Mouse (Mus musculus) embryonic fibroblast, embryonic 13.5 days (primary cell): Measurements from ENCODE around the gene Eif3g. TPM values are rescaled to one million over a fixed set of nuclear protein-coding genes. Genes with fewer than 3 reads are reported as not detected.

Experiments used
- H3K27ac ChIP-seq: 2 replicates; pipeline ENCODE4 v1.5.1; 2012; ENCODE audit warnings: low read length, control low read depth, inconsistent platforms; ENCODE audit not compliant: insufficient read depth
- H3K4me1 ChIP-seq: 2 replicates; pipeline ENCODE4 v1.6.1; 2011; ENCODE audit warnings: low read length; ENCODE audit not compliant: control insufficient read depth, insufficient read depth
- H3K4me3 ChIP-seq: 2 replicates; pipeline ENCODE4 v1.5.1; 2011; ENCODE audit warnings: mild to moderate bottlenecking, control low read depth, low read length; ENCODE audit not compliant: insufficient read depth
- CTCF ChIP-seq: IDR thresholded peaks from 2 replicates; pipeline ENCODE4 v1.5.1; 2011; ENCODE audit warnings: mild to moderate bottlenecking, control low read depth, low read length, moderate library complexity, borderline replicate concordance; ENCODE audit not compliant: insufficient read depth
- POLR2A ChIP-seq: IDR thresholded peaks from 2 replicates; pipeline ENCODE4 v1.6.1; 2011; ENCODE audit warnings: low read depth, mild to moderate bottlenecking, control low read depth, low read length, moderate library complexity
- polyA plus RNA-seq: library from polyadenylated mRNA; stranded (reverse); fragments of >200 nt; gene quantifications from 2 replicates; pipeline ENCODE4 v1.2.4, GENCODE M21; 2011; ENCODE audit warnings: low read depth; ENCODE audit not compliant: missing spikeins, insufficient read length

Eif3g gene
- polyA plus RNA-seq, 1 experiment = 107 TPM

DNA sequence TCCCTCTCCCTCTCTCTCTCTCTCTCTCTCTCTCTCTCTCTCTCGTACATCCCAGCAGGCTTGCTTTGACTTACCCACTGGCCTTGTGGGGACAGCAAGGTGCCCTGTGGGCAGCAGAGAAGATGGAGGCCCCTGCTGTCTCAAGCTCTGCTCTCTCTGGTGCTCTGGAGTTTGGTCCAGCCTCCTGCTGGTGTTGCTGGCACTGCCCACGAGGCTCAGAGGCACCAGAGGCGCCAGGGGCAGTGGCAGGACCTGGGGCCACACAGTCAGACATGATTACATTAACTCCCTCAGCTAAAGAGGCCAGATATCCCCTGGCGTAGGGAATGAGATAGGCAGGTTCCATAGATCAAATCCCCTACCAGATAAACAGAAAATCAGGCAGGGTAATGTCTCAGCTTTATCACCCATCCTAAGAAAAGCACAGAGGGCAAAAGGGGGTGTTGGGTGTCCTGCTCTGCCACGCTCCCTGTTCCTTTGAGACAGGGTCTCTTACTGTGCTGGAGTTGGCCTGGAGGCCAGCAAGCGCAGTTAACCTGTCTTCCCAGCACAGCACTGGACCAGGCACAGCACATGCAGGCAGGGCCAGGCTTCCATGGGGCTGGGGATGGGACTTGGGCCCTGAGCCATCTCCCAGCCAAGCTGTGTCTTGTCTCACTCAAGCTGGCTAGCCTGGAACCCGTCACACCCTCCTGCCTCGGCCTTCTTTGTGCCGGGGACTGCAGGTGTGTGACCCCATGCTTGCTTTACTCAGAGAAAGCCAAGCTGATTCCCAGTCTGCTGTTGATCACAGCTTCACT is 21.9 kb downstream of the Eif3g start:
- no peak overlapping the region for H3K4me3 ChIP-seq
- no peak for TF ChIP-seq CTCF
- no peak for TF ChIP-seq POLR2A
- peak overlapping the region; percentile 97; the same call in 1 of the 2 replicates for H3K27ac ChIP-seq
- peaks cover 2% of the 10 kb centered on the region; the same call in 1 of the 2 replicates for H3K4me1 ChIP-seq

DNA sequence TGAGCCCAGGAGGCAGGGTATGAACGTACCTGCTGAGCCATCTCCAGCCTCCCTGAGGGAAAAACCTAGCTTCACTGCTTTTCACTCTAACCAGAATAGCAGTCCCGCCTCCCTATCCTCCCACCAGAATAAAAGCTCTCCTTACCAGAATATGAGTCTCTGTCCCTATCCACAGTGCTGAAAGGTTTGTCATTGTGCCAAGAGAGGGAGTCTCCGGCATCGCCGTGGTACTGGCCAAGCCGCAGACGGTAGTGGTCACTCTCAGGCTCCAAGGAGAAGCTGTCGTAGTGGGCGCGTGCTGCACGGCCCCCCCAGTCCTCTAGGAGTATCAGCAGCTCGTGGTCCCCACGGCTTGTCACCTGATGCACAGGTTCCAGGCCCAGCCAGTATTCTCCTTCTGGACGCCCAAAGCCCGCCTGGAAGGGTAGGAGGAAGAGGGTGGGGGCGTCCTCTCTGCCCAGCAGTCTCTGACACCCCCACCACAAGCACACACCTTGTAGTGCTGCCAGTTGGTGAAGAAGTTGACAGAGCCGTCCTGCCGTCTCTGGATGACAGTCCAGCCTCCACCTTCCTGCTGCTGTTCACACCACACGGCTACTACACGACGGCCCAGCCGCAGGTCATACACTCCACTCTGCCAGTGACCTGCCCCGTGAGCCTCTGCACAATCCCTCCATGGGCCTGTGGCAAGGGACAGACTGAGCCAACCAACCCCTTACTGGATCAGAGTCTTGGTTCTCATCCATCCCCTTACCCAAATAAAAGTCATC is 23.2 kb downstream of the Eif3g start:
- no peak overlapping the region for H3K4me3 ChIP-seq
- peaks cover 2% of the 10 kb centered on the region; the same call in 1 of the 2 replicates for H3K4me1 ChIP-seq
- no peak overlapping the region for H3K27ac ChIP-seq
- TF ChIP-seq CTCF = no peak
- TF ChIP-seq POLR2A = no peak

DNA sequence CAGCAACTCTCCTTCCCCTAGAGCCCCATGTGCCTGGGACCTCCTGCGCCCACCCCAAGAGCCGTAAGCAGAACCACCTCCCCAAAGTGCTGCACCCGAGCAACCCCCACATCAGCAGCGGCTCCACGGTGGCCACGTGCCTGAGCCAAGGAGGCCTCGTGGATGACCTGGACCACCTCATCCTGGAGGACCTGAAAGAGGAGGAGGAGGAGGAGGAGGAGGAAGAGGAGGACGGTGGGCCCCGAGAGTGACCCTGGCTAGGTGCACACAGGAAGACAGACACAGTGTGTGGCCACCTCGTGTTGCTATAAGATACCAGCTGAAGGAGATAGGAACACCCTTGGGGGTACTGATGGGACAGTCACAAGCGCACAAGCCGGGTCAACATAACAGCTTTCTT is 24.9 kb downstream of the Eif3g start:
- no peak overlapping the region for H3K4me3 ChIP-seq
- peaks cover 2% of the 10 kb centered on the region; the same call in 1 of the 2 replicates for H3K4me1 ChIP-seq
- TF ChIP-seq POLR2A = no peak
- no peak for TF ChIP-seq CTCF
- no peak overlapping the region for H3K27ac ChIP-seq

DNA sequence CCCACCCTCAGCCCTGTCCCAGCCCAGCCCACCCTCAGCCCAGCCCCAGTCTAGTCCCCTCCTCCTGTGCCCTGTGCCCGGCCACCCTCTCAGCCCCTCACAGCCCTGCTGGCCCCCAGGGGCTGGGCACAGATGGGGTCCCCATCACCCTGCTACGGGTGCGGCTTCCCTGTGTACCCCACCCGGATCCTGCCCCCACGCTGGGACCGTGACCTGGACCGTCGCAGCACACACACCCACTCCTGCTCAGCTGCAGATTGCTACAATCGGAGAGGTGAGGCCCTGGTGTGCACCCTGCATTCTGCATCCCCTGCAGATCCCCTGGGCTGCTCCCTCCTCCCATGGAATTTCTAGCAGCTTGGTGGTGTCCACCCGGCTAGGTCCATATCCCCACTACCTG is 25.4 kb downstream of the Eif3g start:
- TF ChIP-seq POLR2A (no peak), CTCF (no peak)
- peaks cover 2% of the 10 kb centered on the region; the same call in 1 of the 2 replicates for H3K4me1 ChIP-seq
- H3K27ac ChIP-seq = no peak overlapping the region
- no peak overlapping the region for H3K4me3 ChIP-seq

DNA sequence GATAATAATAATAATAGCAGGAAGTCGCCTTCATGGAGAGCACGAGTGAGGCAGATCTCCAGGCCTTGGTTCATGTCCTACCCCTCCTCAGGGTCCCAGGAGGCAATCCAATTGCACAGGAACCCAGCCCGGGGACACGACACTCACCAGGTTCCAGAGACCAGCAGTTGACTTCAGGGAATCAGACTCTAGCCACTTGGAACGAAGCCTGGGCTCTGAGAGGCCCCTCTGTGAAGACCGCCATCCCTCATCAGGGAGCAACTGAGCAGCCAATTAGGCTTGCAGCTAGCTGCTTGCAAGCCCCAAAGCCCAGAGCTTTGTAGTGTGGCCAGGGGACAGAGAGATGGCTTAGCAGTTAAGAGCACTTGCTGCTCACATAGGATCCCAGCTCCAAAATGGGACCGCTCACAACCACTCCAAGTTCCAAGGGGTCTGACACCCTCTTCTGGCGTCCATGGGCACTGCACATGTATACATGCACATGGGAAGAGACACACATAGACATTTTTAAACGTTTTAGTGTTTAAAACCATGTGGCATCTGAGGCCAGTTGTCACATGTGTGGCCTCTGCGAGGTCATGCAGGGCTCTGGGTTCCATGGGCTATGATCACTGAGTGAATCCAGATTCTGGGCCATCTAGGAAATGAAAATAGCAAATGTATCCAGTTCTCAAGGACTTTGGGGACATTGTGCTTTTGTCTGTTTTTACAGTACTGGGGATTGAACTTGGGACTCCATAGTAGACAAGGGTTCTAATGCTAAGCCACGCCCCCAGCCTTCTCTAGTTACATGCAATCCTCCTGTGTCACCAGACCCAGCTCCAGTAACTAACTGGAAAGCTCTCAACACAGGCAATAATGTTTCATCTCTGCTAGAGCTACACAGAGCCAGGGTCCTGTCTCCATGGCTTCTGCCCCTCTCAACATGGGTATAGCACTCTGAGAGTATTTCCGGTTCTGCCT is 27.9 kb downstream of the Eif3g start:
- Histone ChIP-seq H3K27ac (no peak overlapping the region), H3K4me3 (no peak overlapping the region), H3K4me1 (no peaks in the 10 kb centered on the region)
- TF ChIP-seq POLR2A (no peak), CTCF (no peak)

DNA sequence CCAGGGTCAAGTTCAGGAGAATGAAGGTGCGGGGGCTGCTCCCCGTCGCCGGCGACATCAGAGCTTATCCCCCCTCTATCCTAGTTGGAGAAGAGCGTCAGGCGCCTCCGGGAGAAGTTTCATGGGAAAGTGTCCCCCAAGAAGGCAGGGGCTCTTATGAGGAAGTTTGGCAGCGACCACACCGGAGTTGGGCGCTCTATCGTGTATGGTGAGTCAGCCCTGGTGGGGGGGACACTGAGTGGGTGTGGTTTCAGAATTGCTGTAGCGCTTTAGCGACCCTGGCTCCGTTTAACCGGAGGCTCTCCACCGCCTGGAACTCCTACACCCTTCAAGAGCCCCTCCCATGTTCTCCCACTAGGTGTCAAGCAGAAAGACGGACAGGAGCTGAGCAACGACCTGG is 29.2 kb downstream of the Eif3g start:
- peak overlapping the region; percentile 47 for H3K4me3 ChIP-seq
- H3K4me1 ChIP-seq = no peaks in the 10 kb centered on the region
- TF ChIP-seq POLR2A = no peak
- TF ChIP-seq CTCF = no peak
- no peak overlapping the region for H3K27ac ChIP-seq

DNA sequence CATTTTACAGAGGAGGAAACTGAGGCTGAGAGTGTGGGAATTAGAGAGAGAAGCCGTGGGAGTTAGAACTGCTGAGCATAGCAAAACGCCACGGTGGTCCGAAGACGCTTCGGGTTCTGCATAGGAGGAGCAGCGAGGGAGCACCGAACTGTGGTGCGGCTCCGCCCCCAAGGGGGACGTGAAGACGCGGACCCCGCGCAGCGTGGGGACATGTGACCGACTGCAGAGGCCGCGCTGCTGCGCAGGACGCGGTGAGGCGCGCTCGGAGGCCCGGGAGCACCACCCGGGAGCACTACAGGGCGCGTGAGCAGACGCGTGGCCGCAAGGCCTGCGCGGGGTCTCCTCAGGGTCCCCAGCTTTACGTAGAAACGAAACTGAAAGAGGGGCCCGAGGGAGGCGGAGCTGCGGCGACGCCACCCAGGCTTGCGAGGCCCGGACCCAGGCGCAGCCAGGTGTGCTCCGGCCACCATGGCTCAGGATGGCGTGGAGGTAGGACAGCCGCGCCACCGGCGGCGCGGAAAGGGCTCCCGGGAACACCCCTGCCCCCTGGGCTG is 29.9 kb downstream of the Eif3g start, which contains the start of gene A230050P20Rik:
TSS of gene A230050P20Rik (plus strand) at position 195 of the 554 bp plus-strand sequence.
- H3K4me3 ChIP-seq = peak within 1 kb of the TSS; percentile 47
- no peak within 1 kb of the TSS for H3K27ac ChIP-seq
- TF ChIP-seq CTCF = no peak
- TF ChIP-seq POLR2A = peak; percentile 52; the same call in 1 of the 2 replicates
- no peaks in the 10 kb centered on the region for H3K4me1 ChIP-seq

DNA sequence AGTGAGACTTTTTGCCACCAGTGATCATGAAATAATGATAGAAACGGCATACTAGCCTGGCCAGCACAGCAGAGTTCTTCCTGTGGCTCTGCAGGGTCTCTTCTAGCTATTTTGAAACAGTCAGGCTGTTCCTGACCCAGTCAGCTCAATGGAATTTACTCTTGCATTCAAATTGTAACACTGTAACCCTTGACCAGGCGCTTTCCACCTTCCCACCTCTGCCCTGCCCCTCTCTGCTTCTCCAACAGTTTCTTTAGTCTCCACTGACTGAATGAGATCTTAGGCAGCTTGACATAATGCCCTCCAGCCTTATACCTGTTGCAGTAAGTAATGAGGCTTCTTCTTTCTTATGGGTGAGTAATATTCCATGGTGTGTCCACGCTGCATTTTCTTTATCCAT is 31.5 kb downstream of the Eif3g start:
- H3K4me1 ChIP-seq = no peaks in the 10 kb centered on the region; the same call in 1 of the 2 replicates
- TF ChIP-seq CTCF (no peak), POLR2A (no peak)
- no peak overlapping the region for H3K4me3 ChIP-seq
- no peak overlapping the region for H3K27ac ChIP-seq

DNA sequence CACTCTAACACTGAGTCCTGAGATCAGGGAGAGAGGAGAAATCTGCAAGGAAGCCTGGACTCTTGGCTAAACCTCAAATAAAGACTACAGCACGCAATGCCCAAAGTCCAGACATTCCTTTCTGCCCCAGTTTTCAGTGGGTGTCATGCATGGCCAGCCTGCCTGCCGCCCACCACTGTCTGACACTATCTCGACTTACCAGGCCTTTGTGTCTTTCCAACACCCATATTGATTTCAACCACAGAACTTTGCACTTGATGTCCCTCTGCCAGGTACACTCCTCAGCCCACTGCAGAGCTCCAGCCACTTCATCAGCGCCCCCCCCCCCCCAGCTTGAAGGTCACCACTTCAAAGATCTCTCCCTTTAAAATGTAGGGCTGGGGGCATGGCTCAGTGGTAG is 36.2 kb downstream of the Eif3g start:
- Histone ChIP-seq H3K4me1 (no peaks in the 10 kb centered on the region; the same call in 1 of the 2 replicates), H3K27ac (no peak overlapping the region), H3K4me3 (no peak overlapping the region)
- TF ChIP-seq CTCF (no peak), POLR2A (no peak)
